Mouse (Mus musculus): ENCODE measurements around the gene Xrcc2. TPM values are rescaled to one million over a fixed set of nuclear protein-coding genes. Genes with fewer than 3 reads are reported as not detected.
"Not testable (repeated sequence)": the region's sequence is repeated elsewhere in the genome, so short reads cannot be mapped to it uniquely, and the experiment has no call there.

Xrcc2 gene
- 1 to 10 TPM; 4.2 to 4.3 TPM for polyA plus RNA-seq (2017; shearing (Covaris generic))

DNA sequence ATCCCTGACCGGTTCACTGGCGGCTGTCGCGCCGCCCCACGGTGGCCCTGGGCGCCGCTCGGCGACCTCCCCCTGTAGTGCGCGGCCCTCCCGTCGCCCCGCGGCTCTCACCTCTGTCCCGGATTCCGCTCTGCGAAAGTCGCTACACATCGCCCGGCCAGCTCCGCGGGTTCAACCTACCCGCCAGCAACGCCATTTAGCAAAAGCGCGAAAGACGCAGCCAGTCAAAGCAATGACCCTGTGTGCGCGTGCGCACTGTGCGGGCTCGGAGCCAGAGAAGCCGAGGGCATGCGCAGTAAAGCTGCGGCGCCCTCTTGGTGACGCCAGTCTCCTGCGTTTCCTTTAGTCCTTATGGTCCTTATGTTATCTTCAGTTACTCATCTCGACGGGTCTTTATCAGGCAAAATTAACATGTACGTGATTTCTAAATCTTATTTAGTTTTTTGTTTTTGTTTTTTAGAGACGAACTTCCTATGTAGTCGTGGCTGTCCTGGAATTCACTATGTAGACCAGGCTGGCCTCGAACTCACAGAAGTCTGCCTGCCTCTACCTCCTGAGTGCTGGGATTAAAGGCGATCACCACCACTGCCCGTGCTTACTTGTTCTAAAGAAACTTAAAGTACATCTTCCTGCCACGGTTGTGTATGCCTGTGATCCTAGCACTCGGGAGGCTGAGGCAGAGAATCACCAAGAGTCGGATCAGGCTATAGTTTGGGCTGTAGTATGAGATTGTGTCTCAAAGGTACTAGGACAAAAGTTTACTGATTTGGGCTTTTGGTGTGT is at the start of gene Xrcc2:
TSS of gene Xrcc2 (minus strand) at position 259 of the 783 bp plus-strand sequence.
- peak; percentile 91 for ATAC-seq

DNA sequence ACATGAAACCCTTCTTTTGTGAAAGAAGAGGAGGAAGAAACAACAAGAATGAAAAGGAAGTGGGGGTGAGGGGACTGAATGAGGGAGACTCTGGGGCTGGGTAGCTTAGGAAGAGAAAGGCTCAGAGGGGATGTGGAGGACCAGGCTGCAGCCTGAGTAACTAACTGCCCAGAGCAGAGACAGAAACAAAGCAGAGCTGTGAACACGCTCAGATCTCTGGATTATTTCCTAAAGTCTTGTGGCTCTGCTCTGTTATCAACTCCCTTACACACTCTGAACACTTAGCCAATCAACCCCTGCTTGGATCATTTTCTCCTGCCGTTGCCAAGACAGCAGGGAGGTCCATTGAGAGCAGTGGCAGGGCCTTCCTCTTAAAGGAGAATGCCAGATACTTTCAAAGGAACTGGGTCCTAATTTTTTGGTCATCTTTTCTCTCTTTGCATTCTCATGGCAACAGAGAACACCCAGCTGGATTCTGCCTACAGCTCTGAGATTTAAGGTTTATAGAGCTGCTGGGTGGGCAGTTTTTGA is 48.7 kb upstream of the Xrcc2 start:
- no peak for ATAC-seq

DNA sequence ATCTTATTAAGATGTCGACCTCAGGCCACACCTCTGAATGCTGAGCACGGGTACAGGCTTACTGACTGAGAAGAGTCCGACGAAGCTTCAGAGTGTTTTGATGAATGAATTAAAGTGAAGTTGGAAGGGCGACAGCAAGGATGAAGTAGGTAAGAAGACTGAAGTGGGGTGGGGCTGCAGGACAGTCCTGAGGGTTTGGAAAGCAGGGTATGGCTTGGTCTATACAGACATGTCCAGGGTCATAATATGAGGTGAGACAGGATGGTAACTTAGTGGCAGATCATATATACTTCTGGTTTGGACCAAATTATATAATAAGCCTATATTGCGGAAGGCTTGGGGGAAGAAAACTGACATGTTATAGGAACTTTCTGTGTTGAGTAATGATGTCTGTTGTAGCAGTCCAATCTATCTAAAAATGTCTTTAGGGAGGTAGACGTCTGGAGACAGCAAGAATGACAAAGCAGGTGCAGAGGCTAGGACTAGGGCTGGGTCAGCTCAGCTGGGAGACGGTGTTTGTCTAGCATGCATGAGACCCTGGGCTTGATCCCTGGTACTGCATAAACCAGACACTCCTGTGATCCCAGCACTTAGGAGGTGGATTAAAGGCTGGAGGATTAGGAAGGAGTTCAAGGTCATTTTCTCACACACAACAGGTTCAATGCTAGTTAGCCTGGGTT is 48.1 kb upstream of the Xrcc2 start:
- ATAC-seq, result no peak

DNA sequence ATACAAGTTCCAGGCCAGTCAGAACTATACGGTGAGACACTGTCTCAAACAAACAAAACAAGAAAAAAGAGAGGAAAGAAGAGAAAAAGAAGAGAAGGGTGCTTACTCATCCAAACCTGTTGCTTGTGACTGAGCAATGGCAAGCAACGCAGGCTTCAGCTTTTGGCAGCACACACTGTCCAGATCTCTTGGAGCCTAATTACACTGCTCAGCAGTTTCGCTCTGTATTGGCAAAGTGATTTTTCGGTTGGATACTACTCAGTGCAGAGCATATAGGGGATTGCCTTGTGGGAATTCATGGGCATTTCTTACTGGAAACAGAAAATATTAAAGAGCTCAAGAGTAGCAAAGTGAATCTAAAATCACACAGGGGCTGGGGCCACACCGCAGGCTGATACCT is 47.2 kb upstream of the Xrcc2 start:
- no peak for ATAC-seq

DNA sequence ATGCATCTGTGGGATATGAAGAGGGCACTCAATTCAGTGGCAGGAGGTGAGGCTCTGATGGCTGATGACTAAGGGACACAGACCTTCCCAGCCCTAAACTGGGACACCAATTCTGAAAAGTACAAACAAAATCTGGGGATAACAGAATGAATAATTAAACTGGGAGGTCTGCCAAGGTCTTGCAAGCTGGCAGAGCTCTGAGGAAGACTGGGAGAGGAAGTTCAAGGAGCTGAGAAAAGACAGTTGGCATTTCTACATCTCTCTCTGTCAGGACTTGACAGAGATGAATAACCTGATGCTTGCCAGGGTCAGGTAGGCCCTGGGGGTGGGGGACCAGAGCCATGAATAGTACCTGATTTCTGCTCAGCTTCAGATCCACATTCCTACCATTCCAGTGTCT is 45.9 kb upstream of the Xrcc2 start:
- ATAC-seq, result no peak

DNA sequence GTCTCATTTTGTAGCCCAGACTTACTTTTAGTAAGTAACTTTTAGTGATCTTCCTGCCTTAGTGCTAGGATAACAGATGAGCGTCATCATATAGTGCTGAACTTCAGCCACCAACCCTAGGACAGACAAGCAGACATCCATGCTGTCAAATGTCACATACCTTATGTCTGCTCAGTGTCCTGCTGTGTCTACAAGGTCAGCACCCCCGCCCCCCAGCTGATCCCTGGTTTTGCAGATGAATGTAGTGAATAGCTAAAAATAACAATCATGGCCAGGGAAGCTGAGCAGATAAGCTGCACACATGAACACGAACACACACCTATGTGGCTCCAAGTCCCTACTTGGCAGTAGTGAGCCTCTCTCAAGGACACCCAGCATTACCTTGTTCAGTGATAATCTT is 43.0 kb upstream of the Xrcc2 start:
- no peak for ATAC-seq

DNA sequence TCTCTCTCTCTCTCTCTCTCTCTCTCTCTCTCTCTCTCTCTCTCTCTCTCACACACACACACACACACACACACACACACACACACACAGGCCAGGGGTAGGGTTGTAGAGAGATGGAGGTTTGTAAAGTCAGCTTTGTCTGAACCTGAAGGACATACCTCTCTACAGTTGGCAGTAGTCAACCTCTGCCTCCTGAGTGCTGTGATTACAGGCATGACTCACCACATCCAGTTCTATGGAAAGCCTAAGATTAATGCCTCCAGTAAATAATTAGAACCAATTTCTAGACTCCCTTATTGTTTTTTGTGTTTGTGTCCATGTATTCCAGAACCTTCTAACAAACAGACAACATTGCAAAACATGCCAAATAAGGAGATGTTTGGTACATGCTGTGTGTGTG is 42.3 kb upstream of the Xrcc2 start:
- no peak for ATAC-seq

DNA sequence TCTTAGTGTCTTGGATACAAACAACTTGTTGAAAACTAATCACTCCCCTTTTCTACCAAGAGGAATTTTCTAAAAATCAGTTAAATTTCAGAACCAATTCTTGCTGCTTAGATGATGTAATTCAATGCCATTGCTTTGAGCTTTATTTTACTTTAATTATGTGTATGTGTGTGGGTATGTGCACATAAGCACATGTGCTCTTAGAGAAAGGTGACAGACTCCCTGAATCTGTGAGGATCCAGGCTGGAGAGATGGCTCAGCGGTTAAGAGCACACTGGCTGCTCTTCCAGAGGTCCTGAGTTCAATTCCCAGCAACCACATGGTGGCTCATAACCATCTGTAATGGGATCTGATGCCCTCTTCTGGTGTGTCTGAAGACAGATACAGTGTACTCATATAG is 33.3 kb upstream of the Xrcc2 start:
- not testable (repeated sequence) for ATAC-seq

DNA sequence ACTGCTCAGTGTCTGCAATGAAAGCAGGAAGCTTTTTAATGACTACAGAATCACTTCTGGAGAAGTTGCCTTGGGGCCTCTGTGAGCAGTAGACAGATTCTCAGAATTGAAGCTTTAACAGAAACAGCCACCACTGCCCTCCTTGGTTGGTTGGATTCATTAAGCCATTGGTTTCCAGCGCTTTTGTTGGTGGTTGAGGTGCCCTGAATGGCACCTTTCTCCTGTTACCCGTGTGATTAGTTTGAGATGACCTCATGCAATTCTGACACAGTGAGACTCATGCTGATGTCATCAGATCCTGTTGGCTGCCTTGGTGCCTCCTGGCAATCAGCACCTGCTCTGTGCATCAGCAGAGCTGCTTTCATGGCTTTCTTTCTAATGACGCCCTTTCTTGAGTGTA is 32.8 kb upstream of the Xrcc2 start:
- no peak for ATAC-seq

DNA sequence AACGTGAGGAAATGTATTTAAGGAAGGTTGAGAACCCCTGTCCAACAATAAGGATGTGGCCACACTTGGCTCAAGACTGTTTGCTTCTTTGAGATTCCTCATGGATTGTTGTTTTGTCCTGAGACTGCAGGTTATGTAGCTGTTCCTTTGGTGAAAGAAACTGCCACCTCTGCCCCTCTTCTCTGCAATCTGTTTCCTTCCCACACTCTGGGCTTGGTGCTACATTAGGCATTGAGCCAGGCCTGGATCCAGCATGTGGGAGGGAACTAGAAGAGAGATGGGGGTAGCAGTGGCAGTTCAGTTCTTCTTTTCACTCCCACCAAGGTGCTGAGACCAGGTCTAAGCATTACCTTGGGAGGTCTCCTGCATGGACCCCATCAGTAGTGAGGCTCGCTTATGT is 30.2 kb upstream of the Xrcc2 start:
- no peak for ATAC-seq

DNA sequence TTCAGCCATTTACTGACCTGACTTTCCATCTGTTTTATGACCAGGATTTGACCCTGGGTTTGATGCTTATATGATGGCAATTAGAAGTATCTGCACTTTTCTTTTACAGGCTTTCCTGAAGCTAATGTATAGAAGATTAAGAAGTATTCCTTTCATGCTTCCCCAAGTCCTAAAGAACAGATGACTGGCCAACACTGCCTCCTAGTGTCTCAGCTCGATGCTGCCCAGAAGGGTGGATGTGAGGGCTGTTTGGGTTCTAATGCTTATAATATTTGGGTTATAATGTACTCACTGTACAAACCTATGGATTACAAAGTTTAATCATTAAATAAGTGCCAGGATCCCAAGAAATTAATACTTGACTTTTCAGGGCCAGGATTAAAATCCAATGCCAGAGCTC is 28.7 kb upstream of the Xrcc2 start:
- peak; percentile 61 for ATAC-seq

DNA sequence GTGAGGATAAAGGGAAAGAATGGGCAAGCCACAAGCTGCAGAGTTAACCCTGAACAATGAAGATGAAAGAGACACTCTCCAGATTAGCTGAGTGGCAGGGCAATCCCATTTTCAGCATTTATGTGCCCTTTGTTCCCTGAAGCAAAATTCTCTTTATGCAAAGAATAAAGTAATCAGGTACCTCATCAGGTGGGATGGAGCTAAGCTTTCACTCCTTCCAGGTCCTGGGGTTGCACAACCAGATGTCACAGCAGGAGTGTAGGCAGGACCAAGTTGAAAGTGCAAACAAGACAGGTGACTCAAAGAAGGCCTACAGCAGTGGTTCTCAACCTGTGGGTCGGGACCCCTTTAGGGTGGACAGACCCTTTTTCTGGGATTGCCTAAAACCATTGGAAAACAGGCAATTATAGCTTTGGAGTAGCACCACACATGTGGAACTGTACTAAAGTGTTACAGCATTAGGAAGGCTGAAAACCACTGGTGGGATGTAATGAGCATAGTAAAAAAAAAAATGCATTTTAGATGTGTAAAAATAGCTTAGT is 18.6 kb upstream of the Xrcc2 start:
- ATAC-seq, result no peak

DNA sequence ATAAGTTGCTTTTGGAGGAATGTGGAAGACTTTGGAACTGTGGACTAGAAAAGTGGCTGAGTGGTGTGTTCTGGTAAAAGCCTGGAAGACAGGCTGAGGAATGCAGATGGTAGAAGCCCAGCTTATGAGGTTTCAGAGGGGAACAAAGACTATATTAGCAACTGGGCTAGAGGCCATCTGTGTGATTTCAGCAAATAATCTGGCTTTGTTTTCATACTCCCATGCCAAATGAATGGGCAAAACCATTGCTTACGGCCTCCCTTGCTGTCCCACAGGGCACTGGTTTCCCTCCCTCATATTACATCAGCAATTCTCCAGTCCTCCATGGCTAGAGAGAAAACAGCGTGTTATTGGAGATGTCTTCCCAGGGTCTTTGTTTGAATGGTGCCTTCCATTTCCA is 17.4 kb upstream of the Xrcc2 start:
- ATAC-seq, result no peak

DNA sequence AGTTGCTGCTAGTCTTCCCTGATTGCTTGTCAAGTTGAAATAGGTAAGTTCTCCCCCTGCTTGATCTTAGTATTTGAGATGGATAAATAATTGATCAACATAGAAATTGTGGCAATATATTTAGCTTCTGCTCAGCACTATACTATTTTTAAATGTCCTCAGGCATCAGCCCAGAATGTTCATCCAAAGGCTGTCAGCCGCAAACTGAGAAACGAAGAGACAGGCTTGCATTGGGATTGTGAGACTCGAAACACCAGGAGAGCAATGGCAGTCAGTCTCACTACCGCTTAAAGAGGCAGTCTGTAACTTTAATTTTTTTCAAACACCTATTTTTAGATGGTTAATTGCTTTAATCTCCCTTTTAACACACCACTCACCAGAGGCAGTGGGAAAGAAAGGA is 13.8 kb upstream of the Xrcc2 start:
- no peak for ATAC-seq

DNA sequence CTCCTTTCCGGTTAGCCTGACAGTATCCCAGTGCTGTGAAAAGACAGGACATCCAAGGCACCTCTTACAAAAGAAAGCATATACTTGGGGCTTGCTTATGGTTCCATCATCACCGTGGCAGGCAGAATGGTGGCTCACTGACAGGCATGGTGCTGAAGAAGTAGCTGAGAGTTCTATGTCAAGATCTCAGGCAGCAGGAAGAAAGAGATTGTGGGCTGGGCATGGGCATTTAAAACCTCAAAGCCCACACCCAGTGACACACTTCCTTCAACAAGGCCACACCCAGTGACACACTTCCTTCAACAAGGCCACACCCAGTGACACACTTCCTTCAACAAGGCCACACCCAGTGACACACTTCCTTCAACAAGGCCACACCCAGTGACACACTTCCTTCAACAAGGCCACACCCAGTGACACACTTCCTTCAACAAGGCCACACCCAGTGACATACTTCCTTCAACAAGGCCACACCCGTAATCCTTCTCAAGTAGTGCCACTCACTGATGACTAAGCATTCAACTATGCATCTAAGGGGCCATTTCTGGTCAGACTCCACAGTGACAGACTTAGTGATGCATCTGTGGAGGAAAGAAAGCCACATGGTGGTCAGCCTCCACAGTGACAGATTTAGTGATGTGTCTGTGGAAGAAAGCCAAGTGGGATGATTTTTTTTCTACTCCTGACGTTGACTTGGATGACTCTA is 7.5 kb upstream of the Xrcc2 start:
- not testable (repeated sequence) for ATAC-seq

DNA sequence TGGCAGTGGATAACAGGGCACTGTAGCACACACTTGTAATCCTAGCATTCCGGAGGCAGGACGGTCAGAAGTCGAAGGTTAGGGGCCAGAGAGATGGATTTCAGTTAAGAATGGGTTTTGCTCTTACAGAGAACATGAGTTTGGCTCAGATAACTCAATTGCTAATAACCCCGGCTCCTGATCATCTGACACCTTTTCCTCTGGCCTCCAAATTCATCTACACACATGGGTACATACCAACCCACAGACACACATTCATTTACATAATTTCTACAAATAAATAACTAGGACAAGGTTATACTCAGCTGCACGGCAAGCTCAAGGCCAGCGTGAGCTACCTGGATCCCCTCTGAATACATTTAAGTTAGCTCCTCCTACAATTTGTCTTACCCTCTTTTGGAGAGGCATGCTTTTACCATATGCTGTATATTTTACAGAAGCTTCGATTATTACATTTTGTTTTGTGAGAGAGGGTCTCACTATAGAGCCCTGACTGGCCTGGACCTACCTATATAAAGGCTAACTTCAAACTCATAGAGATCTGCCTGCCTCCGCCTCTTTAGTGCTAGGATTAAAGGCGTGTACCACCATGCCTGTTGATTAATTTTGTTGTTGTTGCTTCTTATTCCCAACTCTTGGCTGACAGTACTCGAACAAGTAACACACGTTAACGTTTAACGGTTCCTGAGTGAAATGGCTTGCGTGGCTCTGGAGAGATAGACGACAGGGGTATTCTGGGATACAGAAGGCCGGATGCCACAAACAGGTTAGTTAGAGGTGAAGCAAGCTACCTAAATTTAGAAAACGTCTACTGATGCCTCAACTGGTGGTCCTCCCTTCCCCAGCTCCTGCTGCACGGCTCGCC is 691 bp downstream of the Xrcc2 start:
- no peak for ATAC-seq

DNA sequence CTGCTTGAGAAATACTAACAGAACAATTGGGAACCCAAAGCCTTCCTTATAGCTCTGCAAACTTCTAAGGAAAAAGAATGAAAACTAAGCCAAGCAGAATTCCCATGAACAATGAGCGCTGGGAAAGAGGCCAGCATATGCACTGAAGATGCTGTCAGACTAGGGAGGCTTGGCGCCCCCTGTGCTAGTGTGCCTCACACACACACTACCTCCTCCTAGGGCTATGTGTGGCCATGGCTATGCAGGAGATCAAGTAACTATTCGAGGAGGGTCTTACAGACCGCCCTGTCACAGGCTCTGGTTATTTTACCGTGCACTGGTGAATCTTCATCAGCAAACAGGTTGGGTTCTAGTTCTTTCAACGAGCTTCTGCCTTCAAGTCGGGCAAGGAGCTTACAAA is 7.7 kb downstream of the Xrcc2 start:
- no peak for ATAC-seq

DNA sequence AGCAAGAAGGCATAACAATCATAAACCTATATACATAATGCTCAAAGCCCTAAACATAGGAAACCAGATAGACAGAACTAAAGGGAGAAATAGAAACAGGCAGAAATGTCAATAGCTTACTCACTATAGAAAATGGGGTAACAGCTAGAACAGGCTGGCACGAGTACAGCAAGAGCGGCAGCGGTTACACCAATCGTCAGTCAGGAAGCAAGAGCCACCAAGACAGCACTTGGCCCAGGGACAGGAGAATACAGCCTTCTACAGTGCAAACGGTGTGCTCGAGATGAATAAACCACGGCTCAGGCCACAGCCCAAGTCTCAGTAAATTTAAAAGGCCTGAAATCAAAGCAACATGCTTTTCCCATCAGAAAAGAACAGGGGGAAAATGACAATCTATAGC is 9.4 kb downstream of the Xrcc2 start:
- no peak for ATAC-seq

DNA sequence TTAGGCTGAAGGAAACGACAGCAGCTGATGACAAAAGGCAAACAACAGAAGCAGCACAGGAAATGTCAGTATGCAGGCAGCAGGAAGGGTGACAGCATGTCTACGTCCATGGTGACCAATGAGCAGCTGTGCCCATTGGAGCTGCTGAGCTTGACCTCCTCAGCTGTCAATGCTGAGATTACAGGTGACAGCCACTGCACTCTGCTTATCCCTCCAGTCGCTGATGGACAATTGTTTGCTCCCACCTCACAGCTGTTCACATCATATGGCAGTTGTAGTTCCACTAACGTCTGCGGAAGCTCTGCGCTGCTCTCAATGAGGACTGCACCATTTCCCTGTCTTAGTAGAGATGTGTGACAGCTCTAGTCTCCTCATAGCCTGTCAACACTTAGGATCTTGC is 9.8 kb downstream of the Xrcc2 start:
- no peak for ATAC-seq

DNA sequence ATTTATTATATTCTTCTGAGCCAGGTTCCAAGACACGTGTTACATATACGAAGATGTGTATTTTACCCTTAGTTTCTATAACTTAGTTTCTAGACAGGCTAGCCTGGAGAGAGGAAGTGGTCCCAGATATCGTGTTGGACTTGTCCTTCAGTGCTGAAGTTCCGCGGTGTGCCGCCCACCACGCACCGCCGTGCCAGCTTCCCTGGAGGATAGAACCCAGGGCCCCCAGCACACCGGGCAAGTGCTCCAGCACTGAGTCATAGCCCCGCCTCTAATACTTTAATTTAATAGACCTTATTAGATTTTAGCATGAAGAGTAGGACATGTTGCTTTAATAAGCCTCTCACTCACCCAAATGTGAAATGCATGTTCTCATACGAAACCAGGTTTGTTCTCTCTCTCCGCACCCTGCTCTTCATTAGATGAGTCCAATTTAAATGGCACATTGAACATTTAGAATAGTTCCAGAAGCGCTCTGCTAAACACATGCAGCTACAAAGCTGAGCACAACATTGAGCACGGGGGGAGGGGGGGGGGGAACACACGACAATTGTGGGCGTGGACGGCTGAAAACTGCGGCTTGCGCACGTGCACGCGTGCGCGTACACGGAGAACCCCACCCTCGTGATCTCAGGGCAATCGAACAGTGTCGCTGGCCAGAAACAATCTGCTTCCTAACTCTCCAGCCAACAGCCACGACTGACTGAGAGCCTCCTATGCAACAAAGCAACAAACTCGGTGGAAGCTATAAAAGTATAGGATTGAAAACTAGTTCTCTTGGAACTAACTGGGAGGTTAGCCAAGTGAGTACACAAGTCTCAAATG is 33.7 kb downstream of the Xrcc2 start:
- ATAC-seq, result no peak

DNA sequence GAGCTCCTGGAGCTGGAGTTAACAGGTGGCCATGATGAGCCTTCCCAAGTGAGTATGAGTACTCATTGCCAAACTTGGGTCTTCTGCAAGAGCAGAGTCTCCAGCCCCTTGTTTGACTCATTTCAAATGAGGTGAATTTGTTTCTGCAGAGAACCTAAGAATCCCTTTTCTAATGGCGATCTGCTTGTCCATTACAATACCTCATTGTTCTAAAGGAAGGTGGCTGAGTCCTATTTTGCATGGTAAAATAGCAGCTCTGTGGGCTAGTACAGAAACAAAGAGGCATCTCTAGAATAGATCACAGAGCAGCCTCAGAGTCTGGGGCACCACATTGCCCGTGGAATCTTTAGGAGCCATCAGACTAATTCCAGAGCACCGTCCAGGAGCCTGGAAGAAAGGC is 34.6 kb downstream of the Xrcc2 start:
- no peak for ATAC-seq

All from CD4-positive, CD25-positive, alpha-beta regulatory T cell, adult 4 months (primary cell).